Mouse (Mus musculus) liver, adult 2 months (tissue): Measurements from ENCODE around the gene Mark4. TPM values are rescaled to one million over a fixed set of nuclear protein-coding genes. Genes with fewer than 3 reads are reported as not detected.

Experiments
- DNase-seq: peaks from one replicate; pipeline ENCODE4 v3.0.0-alpha.2; 2011; ENCODE audit warnings: low read depth, low spot score; ENCODE audit errors: extremely low read depth
- H3K27ac ChIP-seq: fragments of 200-500 bp; replicated peaks from 2 replicates; pipeline ENCODE4 v1.5.1; 2012; ENCODE audit warnings: low read depth, mild to moderate bottlenecking, control low read depth, inconsistent platforms, low read length; ENCODE audit not compliant: insufficient read depth
- H3K27me3 ChIP-seq: fragments of 200-500 bp; 2 replicates; pipeline ENCODE4 v1.6.1; 2012; ENCODE audit warnings: mild to moderate bottlenecking, moderate library complexity, low read length, inconsistent platforms; ENCODE audit not compliant: control insufficient read depth, insufficient read depth
- H3K36me3 ChIP-seq: fragments of 200-500 bp; 2 replicates; pipeline ENCODE4 v1.6.1; 2012; ENCODE audit warnings: low read length, inconsistent platforms; ENCODE audit not compliant: control insufficient read depth, insufficient read depth
- H3K4me1 ChIP-seq: fragments of 200-500 bp; 2 replicates; pipeline ENCODE4 v1.6.1; 2011; ENCODE audit warnings: low read length; ENCODE audit not compliant: control insufficient read depth, insufficient read depth
- H3K4me3 ChIP-seq: fragments of 200-500 bp; 2 replicates; pipeline ENCODE4 v1.5.1; 2011; ENCODE audit warnings: low read depth, mild to moderate bottlenecking, control low read depth, low read length, moderate library complexity; ENCODE audit not compliant: insufficient read depth
- H3K79me2 ChIP-seq: fragments of 200-500 bp; 2 replicates; pipeline ENCODE4 v1.6.1; 2012; ENCODE audit warnings: inconsistent platforms, mild to moderate bottlenecking, low read length, moderate library complexity; ENCODE audit not compliant: control insufficient read depth, insufficient read depth
- H3K9ac ChIP-seq: fragments of 200-500 bp; 2 replicates; pipeline ENCODE4 v1.6.1; 2012; ENCODE audit warnings: low read depth, mild to moderate bottlenecking, control low read depth, inconsistent platforms, low read length
- CTCF ChIP-seq: fragments of 200-500 bp; IDR thresholded peaks from 2 replicates; pipeline ENCODE4 v1.5.1; 2011; ENCODE audit warnings: low read depth, low read length, control low read depth
- POLR2A ChIP-seq: fragments of 200-500 bp; IDR thresholded peaks from 2 replicates; pipeline ENCODE4 v1.6.1; 2011; ENCODE audit warnings: low read length, control low read depth; ENCODE audit not compliant: insufficient read depth; ENCODE audit errors: extremely low read depth
- WGBS: fragments of 180-500 bp; shearing (Covaris S2); methylation state at CpG from one replicate; pipeline ENCODE4 v1.1.7; 2018; 5-methylcytosine and 5-hydroxymethylcytosine counted together
- polyA plus RNA-seq: library from polyadenylated mRNA; depleted of rRNA; stranded (reverse); fragments of >200 nt; gene quantifications from 2 replicates; pipeline ENCODE4 v1.2.3, GENCODE M21; 2012
- total RNA-seq: library from RNA; depleted of rRNA; stranded (reverse); fragments of >200 nt; gene quantifications from 2 replicates; pipeline ENCODE4 v1.2.3, GENCODE M21; 2014

The Mark4 gene
- total and polyA plus RNA-seq, 2 experiments = 1.8 to 6.4 TPM

DNA sequence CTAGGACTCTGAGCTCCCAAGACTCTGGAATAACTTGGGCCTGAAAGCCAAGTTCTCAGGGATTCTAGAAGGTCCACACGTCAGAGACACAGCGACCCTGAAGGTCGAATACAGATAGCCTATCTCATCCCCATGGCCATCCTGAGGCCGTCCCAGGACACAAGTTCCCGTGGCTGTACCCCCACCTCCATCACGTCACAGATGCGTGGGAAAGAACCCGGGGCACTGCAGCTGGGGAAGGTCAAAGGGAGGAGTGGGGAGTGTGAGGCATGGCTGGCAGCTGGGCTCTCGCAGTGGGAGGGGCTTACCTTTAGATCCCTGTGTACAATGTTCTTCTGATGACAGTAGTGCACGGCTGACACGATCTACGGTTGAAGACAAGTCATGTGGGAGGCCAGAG is 13.8 kb downstream of the Mark4 start:
- no peaks in the 10 kb centered on the region for H3K4me1 ChIP-seq
- 77% methylated on average over 12 of the region's 12 CpGs for WGBS
- H3K27ac ChIP-seq = no peak overlapping the region
- no peaks in the 10 kb centered on the region for H3K27me3 ChIP-seq
- DNase-seq = no peak
- TF ChIP-seq POLR2A (no peak), CTCF (no peak)
- H3K79me2 ChIP-seq = no peaks in the 10 kb centered on the region
- no peak overlapping the region for H3K9ac ChIP-seq
- H3K36me3 ChIP-seq = peaks cover 4% of the 10 kb centered on the region; the same call in 1 of the 2 replicates
- H3K4me3 ChIP-seq = no peak overlapping the region

DNA sequence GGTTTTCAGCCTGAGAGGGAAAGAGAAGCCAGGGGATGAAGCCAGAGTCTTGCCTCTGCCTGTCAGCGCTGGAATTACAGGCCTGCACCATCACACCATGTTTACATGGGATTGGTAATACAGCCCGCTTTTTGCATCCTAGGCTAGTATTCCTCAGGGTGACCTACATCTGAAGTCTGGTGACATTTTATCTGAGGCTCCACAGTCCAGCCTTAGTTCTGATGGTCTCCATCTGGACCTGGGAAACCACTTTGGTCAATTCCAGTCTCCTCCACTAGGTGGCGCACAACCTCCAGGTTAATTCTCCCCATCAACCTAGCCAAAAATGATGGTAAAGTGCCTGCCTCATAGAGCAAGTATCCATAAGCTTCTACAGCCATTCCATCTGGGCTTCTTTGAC is 15.3 kb downstream of the Mark4 start:
- Histone ChIP-seq H3K36me3 (peaks cover 4% of the 10 kb centered on the region; the same call in 1 of the 2 replicates), H3K9ac (no peak overlapping the region), H3K4me1 (no peaks in the 10 kb centered on the region), H3K27me3 (no peaks in the 10 kb centered on the region), H3K79me2 (no peaks in the 10 kb centered on the region), H3K27ac (no peak overlapping the region), H3K4me3 (no peak overlapping the region)
- DNase-seq = peak; percentile 37
- WGBS = 37% methylated on average over 3 of the region's 3 CpGs
- TF ChIP-seq POLR2A = no peak
- peak; percentile 70 for TF ChIP-seq CTCF

DNA sequence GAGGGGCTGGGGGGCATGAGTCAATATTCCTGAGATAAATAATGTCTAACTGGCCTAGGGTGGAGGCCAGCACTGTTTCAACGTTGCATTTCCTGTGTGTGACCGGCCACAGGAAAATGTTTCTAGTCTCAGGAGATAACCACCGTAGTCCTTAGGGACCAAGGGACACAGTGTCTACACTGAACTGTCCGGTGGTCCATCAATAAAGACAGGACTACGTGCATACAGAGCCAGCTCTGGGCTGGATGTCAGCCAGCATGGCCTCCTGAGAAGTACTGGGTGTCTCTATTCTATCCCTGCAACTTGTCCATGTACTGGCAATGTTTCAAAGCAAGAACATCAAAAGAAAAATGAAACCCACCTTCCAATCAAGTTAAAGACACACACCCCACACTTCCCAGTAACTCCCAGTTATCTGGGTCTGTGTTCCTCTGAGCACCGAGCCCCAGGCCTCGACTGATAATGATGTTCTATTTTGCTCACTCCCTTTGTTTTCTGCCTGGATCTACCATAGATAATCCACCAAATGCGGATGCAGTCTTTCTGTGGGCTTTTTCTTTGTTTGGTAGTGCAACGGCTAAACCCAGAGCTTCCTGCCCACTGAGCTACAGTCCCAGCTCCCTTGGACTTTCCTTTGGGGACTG is 17.1 kb downstream of the Mark4 start:
- H3K27ac ChIP-seq = peak overlapping the region; percentile 37

DNA sequence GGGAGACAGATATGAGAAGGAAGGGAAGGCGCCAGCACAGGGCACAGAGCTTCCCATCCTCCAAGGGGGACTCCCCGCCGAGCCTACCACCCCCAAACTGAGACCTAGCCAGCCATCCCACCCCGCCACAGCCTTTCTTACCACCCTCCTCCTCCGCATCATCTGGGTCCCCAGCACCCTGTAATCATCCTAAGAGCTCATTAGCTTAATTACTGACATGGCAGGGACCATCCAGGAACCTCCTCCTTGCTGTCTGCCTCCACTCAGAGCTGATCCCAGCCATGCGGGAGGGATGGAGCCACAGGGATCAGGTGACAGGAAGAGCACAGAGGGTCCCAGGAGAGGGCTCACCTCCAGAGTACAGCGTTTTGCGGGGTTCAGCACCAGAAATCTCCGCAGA is 21.6 kb downstream of the Mark4 start:
- no peaks in the 10 kb centered on the region for H3K79me2 ChIP-seq
- H3K4me3 ChIP-seq = no peak overlapping the region
- H3K9ac ChIP-seq = no peak overlapping the region
- 94% methylated on average over 9 of the region's 9 CpGs for WGBS
- DNase-seq = no peak
- H3K36me3 ChIP-seq = peaks cover 27% of the 10 kb centered on the region; the same call in 1 of the 2 replicates
- H3K27ac ChIP-seq = no peak overlapping the region
- no peaks in the 10 kb centered on the region for H3K4me1 ChIP-seq
- H3K27me3 ChIP-seq = no peaks in the 10 kb centered on the region
- no peak for TF ChIP-seq POLR2A
- TF ChIP-seq CTCF = no peak

More for the DNA sequence above, 17.1 kb downstream of the Mark4 start:
- TF ChIP-seq CTCF (no peak), POLR2A (no peak)
- DNase-seq = no peak
- Histone ChIP-seq H3K9ac (no peak overlapping the region), H3K27me3 (no peaks in the 10 kb centered on the region), H3K4me3 (no peak overlapping the region), H3K79me2 (no peaks in the 10 kb centered on the region), H3K36me3 (peaks cover 6% of the 10 kb centered on the region; the same call in 1 of the 2 replicates), H3K4me1 (no peaks in the 10 kb centered on the region)
- 77% methylated on average over 9 of the region's 9 CpGs for WGBS

DNA sequence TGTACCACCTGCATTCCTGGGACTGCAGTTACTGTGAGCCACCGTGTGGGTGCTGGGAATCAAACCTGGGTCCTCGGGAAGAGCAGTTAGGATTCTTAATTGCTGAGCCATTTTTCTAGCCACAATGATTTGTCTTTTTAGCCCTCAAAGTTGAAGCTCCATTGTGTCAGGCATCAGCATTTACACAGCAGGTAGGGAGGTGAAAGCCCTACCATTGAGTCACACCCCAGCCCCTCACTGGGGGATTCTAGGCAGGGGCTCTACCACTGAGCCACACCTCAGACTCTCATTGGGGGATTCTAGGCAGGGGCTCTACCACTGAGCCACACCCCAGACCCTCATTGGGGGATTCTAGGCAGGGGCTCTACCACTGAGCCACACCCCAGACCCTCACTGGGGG is 22.3 kb downstream of the Mark4 start:
- H3K9ac ChIP-seq = no peak overlapping the region

DNA sequence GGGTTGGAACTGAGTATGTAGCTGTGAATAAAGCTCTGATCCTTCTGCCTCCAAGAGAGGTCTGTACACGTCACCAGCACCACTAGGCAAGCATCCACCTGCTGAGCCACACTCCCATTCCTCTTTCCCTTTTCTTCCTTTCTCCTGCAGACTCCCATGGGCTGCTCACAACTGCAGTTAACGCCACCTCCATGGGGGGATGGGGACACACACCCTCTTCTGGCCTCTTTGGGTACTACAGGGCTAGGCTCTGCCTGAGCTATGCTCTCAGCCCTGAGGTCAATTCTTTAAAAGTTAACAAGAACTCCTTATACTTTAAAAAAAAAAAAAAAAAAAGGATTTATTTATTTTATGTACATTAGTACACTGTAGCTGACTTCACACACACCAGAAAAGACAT is 26.1 kb downstream of the Mark4 start:
- WGBS = 98% methylated on average over 2 of the region's 2 CpGs

More for the DNA sequence above, 22.3 kb downstream of the Mark4 start:
- Histone ChIP-seq H3K79me2 (no peaks in the 10 kb centered on the region), H3K27me3 (no peaks in the 10 kb centered on the region), H3K4me1 (no peaks in the 10 kb centered on the region), H3K36me3 (peaks cover 29% of the 10 kb centered on the region; the same call in 1 of the 2 replicates), H3K27ac (no peak overlapping the region), H3K4me3 (no peak overlapping the region)
- DNase-seq = no peak
- TF ChIP-seq CTCF (no peak), POLR2A (no peak)
- 94% methylated on average over 2 of the region's 2 CpGs for WGBS

More for the DNA sequence above, 26.1 kb downstream of the Mark4 start:
- Histone ChIP-seq H3K27me3 (no peaks in the 10 kb centered on the region), H3K27ac (no peak overlapping the region), H3K9ac (no peak overlapping the region), H3K4me1 (no peaks in the 10 kb centered on the region), H3K4me3 (no peak overlapping the region), H3K36me3 (peaks cover 37% of the 10 kb centered on the region; the same call in 1 of the 2 replicates), H3K79me2 (no peaks in the 10 kb centered on the region)
- DNase-seq = no peak
- peak; percentile 34; the same call in 1 of the 2 replicates for TF ChIP-seq CTCF
- TF ChIP-seq POLR2A = no peak
